ENCODE assay signal across 7 mouse cellular contexts in the genomic region with DNA sequence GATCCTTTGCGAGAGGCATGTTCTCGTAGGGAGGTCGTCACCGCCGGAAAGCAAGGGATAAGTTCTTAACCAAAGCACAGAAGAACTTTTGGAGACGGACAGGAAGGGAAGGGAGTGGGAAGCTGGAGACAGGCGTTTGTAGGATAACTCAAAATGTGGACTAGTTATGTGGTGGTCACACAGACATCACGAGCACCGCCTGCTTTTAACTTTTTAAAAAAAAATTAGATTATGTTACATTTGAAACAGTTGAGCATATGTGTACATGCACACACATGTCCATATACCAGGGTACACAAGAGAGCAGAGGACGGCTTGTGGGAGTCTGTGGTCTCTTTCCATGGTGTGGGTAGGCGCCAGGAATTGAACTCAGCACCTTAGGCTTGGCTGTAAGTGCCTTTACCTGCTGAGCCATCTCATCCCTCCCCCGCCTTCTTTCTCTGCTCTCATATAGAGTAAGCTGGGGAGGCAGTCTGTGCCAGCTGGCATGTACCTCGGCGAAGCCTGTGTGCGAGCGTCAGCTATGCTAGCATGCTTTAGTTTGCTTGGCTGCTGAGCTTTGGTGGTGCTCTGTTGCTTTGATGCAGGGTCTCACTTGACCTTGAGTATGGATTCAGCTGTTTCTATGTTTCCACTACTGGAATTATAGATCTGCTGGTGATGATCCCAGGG. TPM values are rescaled to one million over a fixed set of nuclear protein-coding genes. Genes with fewer than 3 reads are reported as not detected.
DNase-seq lines count a peak whose midpoint lies in the region; ATAC-seq and TF ChIP-seq lines count a peak whose summit lies in the region.

Rps27rt (minus strand) TSS at position 51 of the 672 bp plus-strand sequence.

- TF ChIP-seq CTCF in testis, adult 2 months (IDR thresholded peaks at IDR 0.05; ENCODE audit: control insufficient read depth, insufficient read depth, insufficient replicate concordance, low read depth, low read length) = no peak

- no peak for DNase-seq in testis, postnatal 14 days (ENCODE audit: low spot score)
- DNase-seq in left cerebral cortex, postnatal 14 days (ENCODE audit: low spot score in 2 of 2) = peak in 1 of 2 experiments; percentile 37
- no peak for DNase-seq in thymus, postnatal 4 days

- no peaks in the 10 kb centered on the region for H3K36me3 ChIP-seq in testis, adult 2 months (ENCODE audit: control insufficient read depth, insufficient read depth, low read length)
- no peaks in the 10 kb centered on the region for H3K36me3 ChIP-seq in embryonic facial prominence, embryonic 13.5 days
- no peaks in the 10 kb centered on the region for H3K36me3 ChIP-seq in heart, embryonic 13.5 days
- H3K36me3 ChIP-seq in neural tube, embryonic 13.5 days = no peaks in the 10 kb centered on the region

- H3K4me3 ChIP-seq in testis, adult 2 months (ENCODE audit: control insufficient read depth, low read depth, low read length) = no peak within 1 kb of the TSS
- no peak within 1 kb of the TSS for H3K4me3 ChIP-seq in embryonic facial prominence, embryonic 13.5 days
- H3K4me3 ChIP-seq in heart, embryonic 13.5 days = no peak within 1 kb of the TSS
- no peak within 1 kb of the TSS for H3K4me3 ChIP-seq in neural tube, embryonic 13.5 days

- H3K9ac ChIP-seq in embryonic facial prominence, embryonic 13.5 days = no peak within 1 kb of the TSS
- H3K9ac ChIP-seq in heart, embryonic 13.5 days = no peak within 1 kb of the TSS
- no peak within 1 kb of the TSS for H3K9ac ChIP-seq in neural tube, embryonic 13.5 days

- H3K4me1 ChIP-seq in testis, adult 2 months (ENCODE audit: control insufficient read depth, insufficient read depth, low read length) = peaks cover 17% of the 10 kb centered on the region
- H3K4me1 ChIP-seq in embryonic facial prominence, embryonic 13.5 days = peaks cover 18% of the 10 kb centered on the region
- H3K4me1 ChIP-seq in heart, embryonic 13.5 days = peaks cover 16% of the 10 kb centered on the region
- peaks cover 18% of the 10 kb centered on the region for H3K4me1 ChIP-seq in neural tube, embryonic 13.5 days (replicated peaks)

- no peak within 1 kb of the TSS for H3K27ac ChIP-seq in testis, adult 2 months (ENCODE audit: control insufficient read depth, insufficient read depth, low read depth, low read length)
- H3K27ac ChIP-seq in embryonic facial prominence, embryonic 13.5 days = no peak within 1 kb of the TSS
- H3K27ac ChIP-seq in heart, embryonic 13.5 days (replicated peaks) = no peak within 1 kb of the TSS
- H3K27ac ChIP-seq in neural tube, embryonic 13.5 days (replicated peaks) = no peak within 1 kb of the TSS

- WGBS in embryonic facial prominence, embryonic 13.5 days = 91% methylated on average over 16 of the region's 16 CpGs
- 87% methylated on average over 16 of the region's 16 CpGs for WGBS in heart, embryonic 13.5 days
- WGBS in neural tube, embryonic 13.5 days = 94% methylated on average over 16 of the region's 16 CpGs

- no peaks in the 10 kb centered on the region for H3K27me3 ChIP-seq in testis, adult 2 months (ENCODE audit: control insufficient read depth, insufficient read depth, low read length)
- peaks cover 18% of the 10 kb centered on the region for H3K27me3 ChIP-seq in embryonic facial prominence, embryonic 13.5 days
- H3K27me3 ChIP-seq in heart, embryonic 13.5 days (replicated peaks) = 0 out of 2 replicates have a peak, but pooled peaks cover 6% of the 10 kb centered on the region
- peaks cover 18% of the 10 kb centered on the region for H3K27me3 ChIP-seq in neural tube, embryonic 13.5 days

- no peak for TF ChIP-seq POLR2A in testis, adult 2 months (IDR thresholded peaks at IDR 0.05; ENCODE audit: control insufficient read depth, low read depth, low read length)

- no peak for ATAC-seq in embryonic facial prominence, embryonic 13.5 days (ENCODE audit: insufficient number of reproducible peaks, insufficient read depth, low FRiP score, low TSS enrichment, low read depth)
- ATAC-seq in heart, embryonic 13.5 days (ENCODE audit: extremely low read depth, insufficient number of reproducible peaks, low FRiP score, low TSS enrichment) = no peak
- ATAC-seq in neural tube, embryonic 13.5 days (ENCODE audit: low read depth) = no peak

- intact Hi-C loops in left cerebral cortex, postnatal 14 days (cut with DNase I) = no loop called here

- no peak within 1 kb of the TSS for H3K4me2 ChIP-seq in embryonic facial prominence, embryonic 13.5 days
- H3K4me2 ChIP-seq in heart, embryonic 13.5 days = no peak within 1 kb of the TSS
- H3K4me2 ChIP-seq in neural tube, embryonic 13.5 days = no peak within 1 kb of the TSS

- H3K9me3 ChIP-seq in embryonic facial prominence, embryonic 13.5 days = no peaks in the 10 kb centered on the region
- H3K9me3 ChIP-seq in heart, embryonic 13.5 days = no peaks in the 10 kb centered on the region
- H3K9me3 ChIP-seq in neural tube, embryonic 13.5 days = no peaks in the 10 kb centered on the region

RNA-seq across cellular contexts. Expression of gene Rps27rt, which starts in this region (rescaled TPM):
- 19.3 and 25.9 TPM in 2 replicates for polyA plus RNA-seq in testis, adult 2 months (2012; rRNA removed)
- 519 and 954 TPM in 2 replicates for polyA plus RNA-seq in embryonic facial prominence, embryonic 13.5 days (2015; fragmentation: Nextera tagmentation; extraction: Ambion mirVana)
- polyA plus RNA-seq in heart, embryonic 13.5 days (2015; fragmentation: Nextera tagmentation; extraction: Ambion mirVana) = 210 and 263 TPM in 2 replicates
- 10 to 100 TPM; 16.5 to 29.7 TPM for total RNA-seq in left cerebral cortex, postnatal 14 days (2021)
- polyA plus RNA-seq in neural tube, embryonic 13.5 days (2015; fragmentation: Nextera tagmentation; extraction: Ambion mirVana) = 299 and 320 TPM in 2 replicates
